Comparison of ENCODE assay signal across 9 mouse cellular contexts in the genomic region with DNA sequence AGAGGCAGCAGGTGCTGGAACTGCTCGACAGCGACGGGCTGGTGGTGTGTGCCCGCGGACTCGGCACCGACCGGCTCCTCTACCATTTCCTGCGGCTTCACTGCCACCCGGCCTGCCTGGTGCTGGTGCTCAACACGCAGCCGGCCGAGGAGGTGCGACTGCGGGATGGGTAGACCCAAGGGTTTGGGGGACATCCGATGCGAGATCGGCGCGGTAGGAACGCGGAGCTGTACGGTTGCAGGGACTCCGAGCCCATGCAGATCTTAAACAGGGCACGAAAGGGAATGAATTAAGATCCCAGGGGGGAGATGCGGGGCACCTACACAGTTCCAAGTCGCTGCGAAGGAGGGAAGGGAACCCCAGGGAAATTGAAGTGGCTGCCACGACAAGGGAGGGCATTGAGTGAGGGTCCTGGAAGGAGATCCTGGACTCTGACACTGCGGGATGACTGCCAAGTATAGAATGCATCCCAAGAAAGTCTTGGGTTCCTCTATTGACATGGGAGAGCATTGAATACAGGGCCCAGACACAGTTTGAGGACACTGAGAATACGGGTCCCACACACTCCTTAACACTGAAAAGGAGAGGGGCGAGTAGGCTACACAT. TPM values are rescaled to one million over a fixed set of nuclear protein-coding genes. Genes with fewer than 3 reads are reported as not detected.
DNase-seq lines count a peak whose midpoint lies in the region; ATAC-seq and TF ChIP-seq lines count a peak whose summit lies in the region.
"Had no signal": no experiment of that assay in that cellular context is flagged by ENCODE, and none has a peak within 500 bp of the region (broad histone marks: within the 10 kb centered on the region; RNA-seq: fewer than 3 reads in every experiment).

No protein-coding gene starts in this region.

- H3K27ac ChIP-seq in heart, embryonic 12.5 days (ENCODE audit: poor library complexity, severe bottlenecking), result peak overlapping the region; percentile 71
- peak overlapping the region; percentile 57 for H3K27ac ChIP-seq in CH12.LX (ENCODE audit: insufficient read depth, low read depth)
- peak overlapping the region; percentile 70 for H3K27ac ChIP-seq in liver, embryonic 13.5 days

- H3K9ac ChIP-seq in heart, embryonic 12.5 days, result peak overlapping the region; percentile 90
- peak overlapping the region; percentile 65 for H3K9ac ChIP-seq in CH12.LX (ENCODE audit: insufficient read depth, low read depth)
- H3K9ac ChIP-seq in liver, embryonic 13.5 days, result peak overlapping the region; percentile 88

- TF ChIP-seq RAD21 in CH12.LX (IDR thresholded peaks at IDR 0.05; ENCODE audit: low read depth, low read length), result no peak

- TF ChIP-seq POLR2A in CH12.LX (IDR thresholded peaks at IDR 0.05; ENCODE audit: low read depth, low read length), result no peak

- H3K79me2 ChIP-seq in CH12.LX (replicated peaks; ENCODE audit: control insufficient read depth, extremely low read depth, insufficient read depth, poor library complexity, severe bottlenecking), result peaks cover 4% of the 10 kb centered on the region

- TF ChIP-seq EP300 in CH12.LX (IDR thresholded peaks at IDR 0.05; ENCODE audit: low read length), result no peak

- H3K4me1 ChIP-seq in heart, embryonic 12.5 days (replicated peaks), result peaks cover 8% of the 10 kb centered on the region
- peaks cover 9 to 36% of the 10 kb centered on the region in 2 experiments for H3K4me1 ChIP-seq in CH12.LX (ENCODE audit: control insufficient read depth in 1 of 2, insufficient read depth in 2 of 2)
- H3K4me1 ChIP-seq in liver, embryonic 13.5 days (replicated peaks), result peaks cover 9% of the 10 kb centered on the region

- peaks cover 30% of the 10 kb centered on the region for H3K36me3 ChIP-seq in heart, embryonic 12.5 days
- H3K36me3 ChIP-seq in CH12.LX (replicated peaks in 1 of 2; ENCODE audit: control insufficient read depth in 1 of 2, insufficient read depth in 1 of 2, low read length in 1 of 2), result peaks cover 28 to 36% of the 10 kb centered on the region in 2 experiments
- peaks cover 31% of the 10 kb centered on the region for H3K36me3 ChIP-seq in liver, embryonic 13.5 days

- no peak for TF ChIP-seq CTCF in CH12.LX (conservative IDR thresholded peaks at IDR 0.05 in 1 of 2, IDR thresholded peaks at IDR 0.05 in 1 of 2; ENCODE audit: low read depth in 2 of 2, low read length in 2 of 2)

- peak; percentile 22; the same call in 1 of the 2 replicates for ATAC-seq in heart, embryonic 12.5 days (ENCODE audit: insufficient number of reproducible peaks, low FRiP score)
- peak; percentile 70 for ATAC-seq in erythroid progenitor cell, adult 5-6 weeks (replicated peaks; ENCODE audit: low FRiP score, poor library complexity, severe bottlenecking)
- peak; percentile 70 for ATAC-seq in liver, embryonic 13.5 days (ENCODE audit: low read depth)

- dilution Hi-C loops in CH12.LX (cut with MboI; ENCODE audit: extremely low pct_ligation_motif_present, extremely low pct_unique_long_range_greater_than_20kb, low sequenced_read_pairs), result no loop called here

- H3K27me3 ChIP-seq in heart, embryonic 12.5 days (replicated peaks), result no peaks in the 10 kb centered on the region
- no peaks in the 10 kb centered on the region for H3K27me3 ChIP-seq in CH12.LX (replicated peaks)
- no peaks in the 10 kb centered on the region for H3K27me3 ChIP-seq in liver, embryonic 13.5 days
- H3K27me3 ChIP-seq: Patski had no signal

- no peak for DNase-seq in heart, postnatal 4 days
- DNase-seq in CH12.LX (ENCODE audit: extremely low read depth), result no peak
- no peak for DNase-seq in liver, embryonic 13.5 days
- DNase-seq in urinary bladder, postnatal 14 days (ENCODE audit: low spot score), result no peak
- no peak for DNase-seq in ovary, postnatal 10 days (ENCODE audit: low spot score)
- DNase-seq in left cerebral cortex, adult 18-20 months (ENCODE audit: low spot score in 2 of 2), result no peak

- H3K9me3 ChIP-seq in heart, embryonic 12.5 days (replicated peaks), result no peaks in the 10 kb centered on the region
- H3K9me3 ChIP-seq in CH12.LX (replicated peaks; ENCODE audit: low read length), result peaks cover 4% of the 10 kb centered on the region
- H3K9me3 ChIP-seq in liver, embryonic 13.5 days (replicated peaks), result no peaks in the 10 kb centered on the region

- peak overlapping the region; percentile 83 for H3K4me3 ChIP-seq in heart, embryonic 12.5 days
- peak overlapping the region; percentile 70 to 99 (median 94) for H3K4me3 ChIP-seq in CH12.LX (replicated peaks in 1 of 3; ENCODE audit: low read depth in 2 of 3, low read length in 2 of 3, poor library complexity in 1 of 3)
- H3K4me3 ChIP-seq in liver, embryonic 13.5 days (replicated peaks), result peak overlapping the region; percentile 79

- H3K4me2 ChIP-seq in heart, embryonic 12.5 days, result peak overlapping the region; percentile 84
- H3K4me2 ChIP-seq in CH12.LX (ENCODE audit: insufficient read depth, low read depth, poor library complexity, severe bottlenecking), result peak overlapping the region; percentile 57
- H3K4me2 ChIP-seq in liver, embryonic 13.5 days, result peak overlapping the region; percentile 80

- in situ Hi-C loops in CH12.LX (cut with MboI; ENCODE audit: low pct_ligation_motif_present, low pct_unique_long_range_greater_than_20kb, low sequenced_read_pairs), result loop anchor here (10.0 kb wide), 1 partner anchor 295 kb away; no protein-coding TSS in a partner anchor

- WGBS in heart, embryonic 12.5 days, result 2% methylated on average over 32 of the region's 32 CpGs
- WGBS in liver, embryonic 13.5 days (ENCODE audit: insufficient replicate concordance), result 1% methylated on average over 32 of the region's 32 CpGs

TF ChIP-seq in CH12.LX, 34 proteins besides CTCF, POLR2A, EP300 and RAD21:
- TF ChIP-seq SIN3A (IDR thresholded peaks at IDR 0.05; ENCODE audit: low read length) (0 out of 2 replicates have a peak, but pooled peaks have one; percentile 35), ZNF384 (IDR thresholded peaks at IDR 0.05; ENCODE audit: low read depth, low read length) (no peak), SMC3 (IDR thresholded peaks at IDR 0.05; ENCODE audit: low read depth, low read length) (no peak), ZKSCAN1 (IDR thresholded peaks at IDR 0.05; ENCODE audit: borderline replicate concordance, low read depth, low read length) (no peak), UBTF (IDR thresholded peaks at IDR 0.05; ENCODE audit: low read depth, low read length) (peak; percentile 94), KAT2A (IDR thresholded peaks at IDR 0.05; ENCODE audit: insufficient replicate concordance, low read length) (no peak), MXI1 (IDR thresholded peaks at IDR 0.05; ENCODE audit: low read depth, low read length) (no peak), RCOR1 (conservative IDR thresholded peaks at IDR 0.05; ENCODE audit: low read depth, low read length) (no peak), GABPA (IDR thresholded peaks at IDR 0.05; ENCODE audit: insufficient replicate concordance, low read depth, low read length) (no peak), MAZ (IDR thresholded peaks at IDR 0.05; ENCODE audit: low read depth, low read length) (no peak), USF2 (conservative IDR thresholded peaks at IDR 0.05; ENCODE audit: low read depth, low read length) (no peak), CHD1 (IDR thresholded peaks at IDR 0.05; ENCODE audit: low read depth, low read length) (no peak; the same call in 1 of the 2 replicates), TBP (conservative IDR thresholded peaks at IDR 0.05; ENCODE audit: low read depth, low read length) (no peak), NELFE (IDR thresholded peaks at IDR 0.05; ENCODE audit: low read depth, low read length) (no peak; the same call in 1 of the 2 replicates), HCFC1 (IDR thresholded peaks at IDR 0.05; ENCODE audit: low read depth, low read length) (0 out of 2 replicates have a peak, but pooled peaks have one; percentile 11), ZC3H11A (IDR thresholded peaks at IDR 0.05; ENCODE audit: low read depth, low read length) (no peak)
TF ChIP-seq in CH12.LX: peak in this region for 3.

RNA-seq across cellular contexts. Expression of a gene that starts 0.6 kb away (rescaled TPM):
- polyA plus RNA-seq in heart, embryonic 12.5 days (2016; fragmentation: Nextera tagmentation; extraction: Ambion mirVana), result 9.8 and 10.1 TPM in 2 replicates
- 10 to 100 TPM; 10.9 to 12.3 TPM for total RNA-seq in heart, postnatal 4 days (2021)
- total RNA-seq in CH12.LX (2012; rRNA removed), result 16.6 and 18.3 TPM in 2 replicates
- 9.6 and 10.1 TPM in 2 replicates for total RNA-seq in CH12.LX (2014; rRNA removed)
- polyA plus RNA-seq in CH12.LX (2012; ENCODE audit: insufficient read length, low read depth), result 23.0 and 23.3 TPM in 2 replicates
- total RNA-seq in erythroid progenitor cell, adult 5-6 weeks (2015; ENCODE audit: low replicate concordance), result 0.36 and 2.5 TPM in 2 replicates
- total RNA-seq in erythroid progenitor cell, adult 5-6 weeks (2017; ENCODE audit: low replicate concordance), result 0.45 and 4.4 TPM in 2 replicates
- polyA plus RNA-seq in liver, embryonic 13.5 days (2015; fragmentation: Nextera tagmentation; extraction: Ambion mirVana), result 5.3 and 5.5 TPM in 2 replicates
- 10 to 100 TPM; 24.3 to 24.5 TPM for total RNA-seq in left cerebral cortex, adult 18-20 months (2021)
